Mouse (Mus musculus) heart, embryonic 11.5 days (tissue): ENCODE results near the gene Fam241b. TPM values are rescaled to one million over a fixed set of nuclear protein-coding genes. Genes with fewer than 3 reads are reported as not detected.

Experiments used
- ATAC-seq: fragments of 200-750 bp; cut with Nextera tagmentation; replicated peaks from 2 replicates; pipeline ENCODE4 v1.8.0; 2017; ENCODE audit warnings: moderate library complexity; ENCODE audit not compliant: insufficient number of reproducible peaks, low FRiP score, low TSS enrichment
- H3K27ac ChIP-seq: fragments of 300-500 bp; sonication (generic); 2 replicates; pipeline ENCODE4 v1.5.1; 2014; ENCODE audit warnings: mild to moderate bottlenecking, low read depth, low read length
- H3K27me3 ChIP-seq: fragments of 300-500 bp; sonication (generic); 2 replicates; pipeline ENCODE4 v1.6.1; 2014; ENCODE audit warnings: mild to moderate bottlenecking, low read length, mixed read lengths; ENCODE audit not compliant: control insufficient read depth, insufficient read depth
- H3K36me3 ChIP-seq: fragments of 300-500 bp; sonication (generic); 2 replicates; pipeline ENCODE4 v1.6.1; 2014; ENCODE audit warnings: mild to moderate bottlenecking, low read length, moderate library complexity, mixed read lengths; ENCODE audit not compliant: control insufficient read depth, insufficient read depth
- H3K4me1 ChIP-seq: fragments of 300-500 bp; sonication (generic); 2 replicates; pipeline ENCODE4 v1.6.1; 2014; ENCODE audit warnings: low read length; ENCODE audit not compliant: control insufficient read depth, insufficient read depth
- H3K4me2 ChIP-seq: fragments of 300-500 bp; sonication (generic); 2 replicates; pipeline ENCODE4 v1.6.1; 2014; ENCODE audit warnings: mild to moderate bottlenecking, moderate library complexity
- H3K4me3 ChIP-seq: fragments of 300-500 bp; sonication (generic); 2 replicates; pipeline ENCODE4 v1.5.1; 2014; ENCODE audit warnings: low read depth, low read length
- H3K9ac ChIP-seq: fragments of 300-500 bp; sonication (generic); 2 replicates; pipeline ENCODE4 v1.6.1; 2014; ENCODE audit warnings: mild to moderate bottlenecking, low read depth, low read length, moderate library complexity
- H3K9me3 ChIP-seq: fragments of 300-500 bp; sonication (generic); replicated peaks from 2 replicates; pipeline ENCODE4 v1.6.1; 2016; ENCODE audit warnings: low read length; ENCODE audit not compliant: control insufficient read depth
- WGBS: fragments of 180-500 bp; shearing (Covaris S2); extraction: QIAGEN DNeasy Blood & Tissue Kit; methylation state at CpG from one replicate; pipeline ENCODE4 v1.1.7; 2014; ENCODE audit not compliant: insufficient replicate concordance; 5-methylcytosine and 5-hydroxymethylcytosine counted together
- polyA plus RNA-seq: library from polyadenylated mRNA; unstranded; fragments of >200 nt; fragmentation: Nextera tagmentation; extraction: Ambion mirVana; gene quantifications from 2 replicates; pipeline ENCODE4 v1.2.1, GENCODE M21; 2014

Gene Fam241b
- polyA plus RNA-seq, 1 experiment from 2014 or later: 0.96 TPM

DNA sequence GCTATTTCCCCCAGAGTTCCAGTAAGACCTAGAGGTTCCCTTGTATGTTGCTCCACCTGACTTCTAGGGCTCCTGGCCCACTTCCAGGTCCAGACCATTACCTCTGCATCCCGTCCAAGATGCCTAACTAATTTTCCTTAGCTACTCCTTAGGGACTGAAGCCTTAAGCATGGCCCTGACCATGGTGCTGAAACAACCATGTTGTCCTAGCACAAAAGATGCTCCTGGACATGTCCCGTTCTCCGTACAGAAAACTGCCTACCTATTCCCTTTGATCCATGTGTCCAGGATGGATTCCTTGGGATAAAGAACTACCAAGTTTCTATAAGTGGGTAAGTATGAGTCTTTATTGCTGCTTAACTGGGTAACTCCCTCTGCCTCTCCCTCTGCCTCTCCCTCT lies 5.7 kb downstream of the Fam241b start:
- Histone ChIP-seq H3K27me3 (peaks cover 49% of the 10 kb centered on the region), H3K4me2 (no peak overlapping the region), H3K4me3 (no peak overlapping the region), H3K4me1 (no peaks in the 10 kb centered on the region), H3K9me3 (no peaks in the 10 kb centered on the region), H3K36me3 (no peaks in the 10 kb centered on the region), H3K9ac (no peak overlapping the region), H3K27ac (no peak overlapping the region)
- no peak for ATAC-seq
- 22% methylated on average over 3 of the region's 3 CpGs for WGBS

DNA sequence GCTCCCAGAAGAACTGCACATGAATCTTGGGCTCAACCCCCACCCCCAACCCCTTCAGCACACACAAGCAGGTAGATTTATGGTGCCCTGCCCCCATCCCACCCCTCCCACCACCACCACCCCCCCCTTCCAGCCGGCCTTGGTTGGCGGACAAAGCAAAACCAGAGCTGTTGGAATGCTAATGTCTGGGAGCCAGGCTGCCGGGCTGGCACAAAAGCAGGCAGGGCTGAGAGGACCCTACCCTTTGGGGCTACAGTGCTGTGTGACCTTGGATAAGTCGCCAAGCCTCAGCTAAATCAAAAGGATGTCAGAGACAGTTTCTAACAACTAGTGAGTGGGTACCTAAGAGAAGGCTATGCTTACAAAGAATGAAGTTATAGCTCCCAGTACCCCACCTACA lies 6.6 kb downstream of the Fam241b start:
- no peaks in the 10 kb centered on the region for H3K36me3 ChIP-seq
- peaks cover 58% of the 10 kb centered on the region for H3K27me3 ChIP-seq
- H3K4me1 ChIP-seq: peaks cover 3% of the 10 kb centered on the region; the same call in 1 of the 2 replicates
- no peak for ATAC-seq
- 17% methylated on average over 4 of the region's 4 CpGs for WGBS
- no peaks in the 10 kb centered on the region for H3K9me3 ChIP-seq
- H3K4me3 ChIP-seq: no peak overlapping the region
- no peak overlapping the region for H3K9ac ChIP-seq
- H3K27ac ChIP-seq: no peak overlapping the region
- no peak overlapping the region for H3K4me2 ChIP-seq

DNA sequence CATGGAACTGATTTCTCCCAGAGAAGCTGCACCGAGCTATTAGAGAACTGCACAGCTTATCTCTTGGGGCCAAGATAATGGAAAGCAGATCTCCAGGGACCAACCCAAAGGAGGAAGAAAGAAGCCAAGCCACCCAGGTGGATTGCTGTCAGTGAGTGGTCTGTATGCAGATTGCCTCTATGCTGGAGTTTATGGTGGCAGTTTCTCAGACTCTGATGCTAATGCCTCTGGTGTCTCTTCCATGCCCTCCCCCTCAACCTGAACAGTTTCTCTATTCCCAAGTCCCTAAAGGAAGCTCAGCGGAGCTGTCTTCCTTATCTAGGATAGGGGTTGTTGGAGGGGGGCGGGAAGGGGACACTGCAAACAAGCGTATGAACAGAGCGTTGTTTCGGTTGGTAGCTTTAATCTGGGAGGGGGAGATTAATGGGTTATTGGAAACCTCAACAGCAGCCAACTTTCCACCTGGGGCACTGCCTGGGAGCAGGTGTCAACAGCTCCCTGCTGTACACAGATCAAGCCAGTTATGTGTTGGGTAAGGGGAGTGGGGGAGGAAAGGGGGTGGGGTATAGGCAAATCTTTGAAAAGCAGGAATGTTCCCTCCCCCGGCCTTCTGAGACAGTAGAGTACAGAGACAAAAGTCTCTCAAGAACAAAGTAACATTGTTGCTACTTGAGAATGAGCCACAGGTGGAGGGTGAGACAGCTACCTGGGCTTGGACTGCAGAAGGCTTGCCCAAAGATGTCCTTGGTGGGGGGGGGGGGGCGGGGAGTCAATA lies 7.8 kb downstream of the Fam241b start:
- 5% methylated on average over 7 of the region's 8 CpGs for WGBS

DNA sequence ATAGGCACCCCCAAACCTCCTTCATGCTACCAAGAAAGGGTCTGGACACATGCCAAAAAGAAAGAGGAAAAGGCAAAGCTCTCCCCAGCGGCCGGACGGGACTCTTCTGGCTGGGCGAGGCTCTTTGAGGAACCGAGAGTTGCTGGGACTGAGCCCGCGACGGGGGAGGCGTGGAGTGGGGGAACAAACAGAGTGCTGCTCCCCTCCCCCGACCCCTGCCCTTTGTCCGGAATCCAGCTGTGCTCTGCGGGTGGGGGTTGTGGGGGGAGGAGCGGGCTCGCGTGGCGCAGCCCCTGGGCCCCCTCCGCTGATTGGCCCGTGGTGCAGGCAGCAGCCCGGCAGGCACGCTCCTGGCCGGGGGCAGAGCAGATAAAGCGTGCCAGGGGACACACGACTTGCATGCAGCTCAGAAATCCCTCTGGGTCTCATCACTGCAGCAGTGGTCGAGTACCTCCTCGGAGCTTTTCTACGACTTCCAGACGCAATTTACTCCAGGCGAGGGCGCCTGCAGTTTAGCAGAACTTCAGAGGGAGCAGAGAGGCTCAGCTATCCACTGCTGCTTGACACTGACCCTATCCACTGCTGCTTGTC lies 10.9 kb downstream of the Fam241b start, which contains the start of gene Neurog3:
Gene Neurog3, plus strand, starts transcription at position 400 of the 591 bp plus-strand sequence.
- H3K36me3 ChIP-seq: no peaks in the 10 kb centered on the region
- no peak for ATAC-seq
- H3K27ac ChIP-seq: no peak within 1 kb of the TSS
- under 1% methylated on average over 29 of the region's 29 CpGs for WGBS
- H3K4me2 ChIP-seq: peak within 1 kb of the TSS; percentile 60
- H3K9ac ChIP-seq: no peak within 1 kb of the TSS
- H3K4me1 ChIP-seq: peaks cover 3% of the 10 kb centered on the region; the same call in 1 of the 2 replicates
- H3K4me3 ChIP-seq: peak within 1 kb of the TSS; percentile 30
- peaks cover 98% of the 10 kb centered on the region for H3K27me3 ChIP-seq
- no peaks in the 10 kb centered on the region for H3K9me3 ChIP-seq

More for the DNA sequence above, 7.8 kb downstream of the Fam241b start:
- no peaks in the 10 kb centered on the region for H3K36me3 ChIP-seq
- no peak overlapping the region for H3K27ac ChIP-seq
- no peak overlapping the region for H3K4me2 ChIP-seq
- H3K9me3 ChIP-seq: no peaks in the 10 kb centered on the region
- H3K9ac ChIP-seq: no peak overlapping the region
- ATAC-seq: no peak
- peaks cover 3% of the 10 kb centered on the region; the same call in 1 of the 2 replicates for H3K4me1 ChIP-seq
- H3K4me3 ChIP-seq: no peak overlapping the region
- peaks cover 71% of the 10 kb centered on the region for H3K27me3 ChIP-seq

DNA sequence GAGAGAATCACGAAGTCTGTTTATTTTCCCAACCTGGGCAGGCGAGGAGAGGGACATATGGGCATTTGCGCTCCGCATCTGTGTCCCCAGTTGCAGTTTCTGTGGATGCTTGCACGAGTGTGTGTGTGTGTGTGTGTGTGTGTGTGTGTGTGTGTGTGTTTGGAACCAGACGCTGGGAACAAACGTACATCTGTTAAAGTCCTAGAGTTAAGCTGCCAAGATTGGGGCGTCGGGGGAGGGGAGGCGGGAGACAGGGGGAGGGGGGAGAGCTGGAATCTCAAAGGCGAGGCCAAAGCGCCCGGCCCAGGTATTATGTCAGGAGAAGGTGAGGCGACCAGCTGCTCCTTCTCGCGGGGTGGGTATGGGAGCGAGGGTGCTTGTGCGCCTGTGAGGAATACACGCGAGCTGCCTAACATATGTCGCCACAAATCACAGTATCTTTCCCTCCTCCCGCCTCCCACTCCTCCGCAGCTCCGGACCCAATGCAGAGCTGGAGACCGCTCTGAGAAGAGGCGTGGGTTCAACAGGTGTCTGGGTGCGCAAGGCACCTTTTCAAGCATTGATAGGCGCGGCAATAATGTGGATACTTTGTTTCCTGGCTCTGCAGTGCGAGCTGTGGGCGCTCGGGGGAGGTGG lies 15.3 kb downstream of the Fam241b start:
- no peak for ATAC-seq
- Histone ChIP-seq H3K27ac (no peak overlapping the region), H3K4me2 (no peak overlapping the region), H3K4me1 (peaks cover 3% of the 10 kb centered on the region; the same call in 1 of the 2 replicates), H3K4me3 (no peak overlapping the region), H3K27me3 (peaks cover 70% of the 10 kb centered on the region), H3K9me3 (no peaks in the 10 kb centered on the region), H3K36me3 (no peaks in the 10 kb centered on the region), H3K9ac (no peak overlapping the region)
- WGBS: 2% methylated on average over 32 of the region's 32 CpGs

DNA sequence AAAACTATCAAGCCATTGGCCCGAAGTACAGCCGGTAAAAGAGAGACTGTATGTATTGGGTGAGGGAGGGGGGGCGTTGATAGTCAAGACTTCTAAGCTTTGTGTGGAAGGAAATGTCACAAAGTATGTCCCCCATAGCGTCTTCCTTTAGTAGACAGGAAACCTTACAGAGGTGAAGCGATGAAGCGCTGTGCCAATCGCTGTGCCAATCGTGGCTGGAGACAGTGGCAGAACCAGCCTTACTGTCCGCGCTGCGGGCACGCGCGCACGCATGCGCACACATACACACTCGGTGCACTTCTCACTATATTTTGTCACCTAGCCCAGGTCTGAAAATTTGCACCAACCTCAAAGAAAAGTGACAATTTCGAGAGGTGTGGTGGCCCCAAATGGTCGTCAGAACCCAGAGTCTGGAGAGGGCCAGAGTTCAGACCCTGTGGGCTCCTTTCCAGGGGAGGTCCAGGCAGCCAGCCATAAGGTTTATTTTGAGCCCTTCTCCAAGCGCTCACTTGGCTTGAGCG lies 15.9 kb downstream of the Fam241b start:
- Histone ChIP-seq H3K9ac (no peak overlapping the region), H3K4me1 (peaks cover 2% of the 10 kb centered on the region; the same call in 1 of the 2 replicates), H3K27ac (no peak overlapping the region), H3K27me3 (peaks cover 64% of the 10 kb centered on the region), H3K4me3 (no peak overlapping the region), H3K4me2 (no peak overlapping the region), H3K36me3 (no peaks in the 10 kb centered on the region), H3K9me3 (no peaks in the 10 kb centered on the region)
- WGBS: 37% methylated on average over 21 of the region's 21 CpGs
- ATAC-seq: no peak

DNA sequence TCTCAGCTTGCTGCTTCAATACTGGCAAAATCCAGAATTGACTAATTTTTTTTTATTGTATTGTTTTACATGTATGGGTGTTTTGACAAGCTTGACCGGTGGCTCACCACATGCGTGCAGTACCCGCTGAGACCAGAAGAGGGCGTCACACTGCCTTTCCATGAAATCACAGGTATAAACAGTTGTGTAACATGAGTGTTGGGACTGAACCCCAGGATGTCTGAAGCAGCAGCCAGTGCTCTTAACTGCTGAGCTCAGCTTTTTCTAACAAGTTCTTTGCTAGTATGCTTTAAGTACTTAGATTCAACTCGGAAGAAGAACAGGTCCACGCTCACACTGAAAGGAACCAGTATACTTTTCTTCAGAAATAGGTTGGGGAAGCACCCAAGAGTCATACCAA lies 16.6 kb downstream of the Fam241b start:
- Histone ChIP-seq H3K4me3 (no peak overlapping the region), H3K27ac (no peak overlapping the region), H3K36me3 (no peaks in the 10 kb centered on the region), H3K4me2 (no peak overlapping the region), H3K27me3 (peaks cover 57% of the 10 kb centered on the region), H3K9ac (no peak overlapping the region), H3K4me1 (no peaks in the 10 kb centered on the region), H3K9me3 (no peaks in the 10 kb centered on the region)
- 44% methylated on average over 6 of the region's 6 CpGs for WGBS
- ATAC-seq: no peak

DNA sequence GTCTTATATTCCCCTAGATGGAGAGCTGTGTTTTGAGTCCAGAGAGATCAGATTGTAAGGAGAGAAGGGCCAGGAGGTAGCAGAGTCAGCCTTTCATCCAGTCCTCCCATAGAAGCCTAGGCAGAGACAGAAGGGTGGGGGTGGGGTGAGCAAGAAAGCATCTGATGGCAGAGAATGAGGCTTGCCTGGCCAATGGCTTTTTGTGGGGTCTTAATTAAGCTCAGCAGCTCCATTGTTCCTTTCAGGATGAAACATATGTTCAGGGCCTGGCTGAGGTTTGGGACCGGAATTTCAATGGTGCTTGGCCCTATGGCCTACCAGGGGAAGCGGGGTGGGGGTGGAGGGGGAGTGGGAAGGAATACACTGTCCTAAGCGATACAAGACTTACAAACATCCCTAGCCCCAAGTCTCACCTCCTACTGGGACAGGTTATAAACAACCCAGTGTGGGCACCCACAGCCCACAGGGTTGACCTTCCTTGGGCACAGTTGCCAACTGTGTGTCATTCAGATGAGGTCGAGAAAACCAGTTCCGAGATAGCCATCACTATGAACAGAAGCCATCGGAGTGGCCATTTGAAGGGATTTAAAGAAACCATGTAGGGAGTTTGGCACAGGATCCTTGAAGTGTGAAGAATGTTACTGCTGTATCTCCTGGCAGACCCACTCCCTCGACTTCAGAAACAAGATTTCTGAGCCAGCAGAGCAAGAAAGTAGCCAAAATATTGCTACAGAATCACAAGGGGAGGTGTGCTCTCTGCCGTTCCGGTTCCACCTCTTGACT lies 29.7 kb downstream of the Fam241b start:
- H3K36me3 ChIP-seq: no peaks in the 10 kb centered on the region
- no peak overlapping the region for H3K4me2 ChIP-seq
- H3K9ac ChIP-seq: no peak overlapping the region
- H3K4me1 ChIP-seq: no peaks in the 10 kb centered on the region
- WGBS: 72% methylated on average over 9 of the region's 9 CpGs
- no peaks in the 10 kb centered on the region for H3K9me3 ChIP-seq
- peaks cover 32% of the 10 kb centered on the region for H3K27me3 ChIP-seq
- H3K4me3 ChIP-seq: no peak overlapping the region
- H3K27ac ChIP-seq: no peak overlapping the region
- no peak for ATAC-seq
